Mouse (Mus musculus) adrenal gland, adult 2 months (tissue): ENCODE data around the gene Mtrex. TPM values are rescaled to one million over a fixed set of nuclear protein-coding genes. Genes with fewer than 3 reads are reported as not detected.

Experiments used
- DNase-seq: peaks from one replicate; pipeline ENCODE4 v3.0.0; 2021
- long read RNA-seq: library from polyadenylated mRNA; stranded (forward); transcript quantifications from one replicate; pipeline ENCODE4 v2.0.0, GENCODE M21; 2021
- polyA plus RNA-seq: library from polyadenylated mRNA; depleted of rRNA; stranded (reverse); fragments of >200 nt; gene quantifications from 2 replicates; pipeline ENCODE4 v1.2.3, GENCODE M21; 2012; rRNA removed
- total RNA-seq, 2 experiments: library from RNA; stranded (reverse); gene quantifications; 2 replicates each; pipeline ENCODE4 v1.2.3; 2021

Mtrex gene
- total RNA-seq (10 to 100 TPM; 41.2 to 46.2 TPM), polyA plus RNA-seq (1.3 and 1.4 TPM in 2 replicates)
- long read RNA-seq, transcript Mtrex-201 (27 exons, 3,689 nt): major isoform, 27 of 29 reads
- long read RNA-seq, partial matches to known transcripts: 2 of 29 reads
- long read RNA-seq, other reads (novel, unspliced or antisense): 0 of 29 reads

GRCm38 (mm10) chr13:112927287-112928001, at the start of gene Mtrex, which contains the start of gene Dhx29:
Gene Mtrex, minus strand, starts transcription at chr13:112927398.
Gene Dhx29, plus strand, starts transcription at chr13:112927454.
- DNase-seq: peak; percentile 99

GRCm38 (mm10) chr13:112976720-112977119, 49.5 kb upstream of the Mtrex start:
- DNase-seq: no peak

- DNase-seq: no peak
These were observed 40.1 kb upstream of the Mtrex start for GRCm38 (mm10) chr13:112967267-112967666.

GRCm38 (mm10) chr13:112964421-112964820, 37.2 kb upstream of the Mtrex start:
- DNase-seq: no peak

GRCm38 (mm10) chr13:112963081-112963480, 35.9 kb upstream of the Mtrex start:
- no peak for DNase-seq

GRCm38 (mm10) chr13:112954067-112954466, 26.9 kb upstream of the Mtrex start:
- no peak for DNase-seq

- DNase-seq: no peak
These were observed 18.7 kb upstream of the Mtrex start for GRCm38 (mm10) chr13:112945900-112946299.

GRCm38 (mm10) chr13:112945312-112945711, 18.1 kb upstream of the Mtrex start:
- no peak for DNase-seq

GRCm38 (mm10) chr13:112941879-112942330, 14.7 kb upstream of the Mtrex start:
- no peak for DNase-seq

- DNase-seq: no peak
These were observed 10.9 kb upstream of the Mtrex start for GRCm38 (mm10) chr13:112938130-112938529.

- DNase-seq: no peak
These were observed 955 bp upstream of the Mtrex start for GRCm38 (mm10) chr13:112928038-112928668.

- peak; percentile 40 for DNase-seq
These were observed 402 bp downstream of the Mtrex start for GRCm38 (mm10) chr13:112926796-112927195.

- DNase-seq: no peak
These were observed 1.2 kb downstream of the Mtrex start for GRCm38 (mm10) chr13:112925976-112926375.

GRCm38 (mm10) chr13:112925266-112925665, 1.9 kb downstream of the Mtrex start:
- DNase-seq: no peak

GRCm38 (mm10) chr13:112920906-112921305, 6.3 kb downstream of the Mtrex start:
- DNase-seq: no peak

- no peak for DNase-seq
These were observed 7.9 kb downstream of the Mtrex start for GRCm38 (mm10) chr13:112919141-112919865.

GRCm38 (mm10) chr13:112910434-112910833, 16.8 kb downstream of the Mtrex start:
- DNase-seq: no peak

- DNase-seq: peak; percentile 32
These were observed 17.5 kb downstream of the Mtrex start for GRCm38 (mm10) chr13:112909663-112910062.

- DNase-seq: no peak
These were observed 25.0 kb downstream of the Mtrex start for GRCm38 (mm10) chr13:112902176-112902575.

- DNase-seq: no peak
These were observed 40.0 kb downstream of the Mtrex start for GRCm38 (mm10) chr13:112887234-112887633.

- peak; percentile 66 for DNase-seq
These were observed 55.5 kb downstream of the Mtrex start for GRCm38 (mm10) chr13:112871500-112872266.
